Mouse (Mus musculus) hindbrain, embryonic 14.5 days (tissue): ENCODE measurements at regions not wholly inside any gene's neighbourhood (a gene's known extent, or its start where the extent isn't known, plus 50 kb on each side); places are given as distances from the start of the nearest gene placed in this dataset.

Experiments used
- ATAC-seq: fragments of 200-750 bp; cut with Nextera tagmentation; 2 replicates; pipeline ENCODE4 v1.8.0; 2017; ENCODE audit warnings: moderate number of reproducible peaks, mild to moderate bottlenecking, moderate TSS enrichment, moderate library complexity; ENCODE audit not compliant: low FRiP score
- DNase-seq: peaks from one replicate; pipeline ENCODE4 v3.0.0-alpha.2; 2015; ENCODE audit warnings: low spot score
- H3K27ac ChIP-seq: fragments of 300-500 bp; sonication (generic); 2 replicates; pipeline ENCODE4 v1.5.1; 2014; ENCODE audit warnings: mild to moderate bottlenecking, moderate library complexity
- H3K27me3 ChIP-seq: fragments of 300-500 bp; sonication (generic); 2 replicates; pipeline ENCODE4 v1.6.1; 2014; ENCODE audit warnings: mild to moderate bottlenecking, low read length, mixed read lengths; ENCODE audit not compliant: control insufficient read depth, insufficient read depth
- H3K36me3 ChIP-seq: fragments of 300-500 bp; sonication (generic); replicated peaks from 2 replicates; pipeline ENCODE4 v1.6.1; 2014; ENCODE audit not compliant: control insufficient read depth, insufficient read depth
- H3K4me1 ChIP-seq: fragments of 300-500 bp; sonication (generic); replicated peaks from 2 replicates; pipeline ENCODE4 v1.6.1; 2014; ENCODE audit warnings: antibody characterized with exemption, low read length, mixed read lengths; ENCODE audit not compliant: control insufficient read depth, insufficient read depth
- H3K4me2 ChIP-seq: fragments of 300-500 bp; sonication (generic); replicated peaks from 2 replicates; pipeline ENCODE4 v1.6.1; 2014; ENCODE audit warnings: mild to moderate bottlenecking, moderate library complexity
- H3K4me3 ChIP-seq: fragments of 300-500 bp; sonication (generic); replicated peaks from 2 replicates; pipeline ENCODE4 v1.5.1; 2014; ENCODE audit warnings: mild to moderate bottlenecking, low read length
- H3K9ac ChIP-seq: fragments of 300-500 bp; sonication (generic); 2 replicates; pipeline ENCODE4 v1.6.1; 2014
- H3K9me3 ChIP-seq: fragments of 300-500 bp; sonication (generic); 2 replicates; pipeline ENCODE4 v1.6.1; 2016; ENCODE audit warnings: low read length; ENCODE audit not compliant: control insufficient read depth
- WGBS: fragments of 180-500 bp; shearing (Covaris S2); extraction: QIAGEN DNeasy Blood & Tissue Kit; methylation state at CpG from one replicate; pipeline ENCODE4 v1.1.7; 2014; 5-methylcytosine and 5-hydroxymethylcytosine counted together

GRCm38 (mm10) chr15:11539485-11539884 lies 140.0 kb upstream of the Tars start:
- Histone ChIP-seq H3K27ac (no peak overlapping the region), H3K36me3 (no peaks in the 10 kb centered on the region), H3K9ac (no peak overlapping the region), H3K4me1 (no peaks in the 10 kb centered on the region), H3K27me3 (no peaks in the 10 kb centered on the region), H3K4me2 (no peak overlapping the region), H3K4me3 (no peak overlapping the region), H3K9me3 (no peaks in the 10 kb centered on the region)
- 0 out of 2 replicates have a peak, but pooled peaks have one; percentile 31 for ATAC-seq
- 64% methylated on average over 3 of the region's 3 CpGs for WGBS
- no peak for DNase-seq

DNA sequence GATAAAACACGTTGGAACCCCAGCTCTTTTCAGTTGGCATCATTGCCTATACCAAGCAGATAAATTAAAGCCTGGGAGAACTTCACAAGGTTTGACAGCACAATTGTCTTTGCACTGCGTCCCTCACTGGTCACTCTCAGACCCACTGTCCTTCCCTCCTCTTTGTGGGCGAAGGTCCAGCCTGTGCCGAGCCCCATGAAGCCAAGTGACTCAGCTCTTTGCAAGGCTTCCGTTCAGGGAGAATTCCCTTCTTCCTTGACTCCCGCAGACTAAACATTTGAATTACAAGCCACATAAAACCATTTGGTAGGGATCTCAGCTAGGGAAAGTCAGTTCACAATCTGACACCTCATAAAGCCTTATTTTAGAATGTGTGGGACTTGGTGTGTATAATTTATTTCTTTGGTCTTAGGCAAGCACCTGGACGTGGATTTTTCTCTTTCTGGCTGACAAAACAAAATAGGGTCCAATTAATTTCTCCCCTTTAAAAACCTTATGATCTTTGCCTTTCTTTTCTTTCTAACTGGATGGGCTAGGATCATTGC lies 136.7 kb upstream of the Tars start:
- DNase-seq (no peak), ATAC-seq (no peak)
- no peak overlapping the region for H3K9ac ChIP-seq
- H3K36me3 ChIP-seq: no peaks in the 10 kb centered on the region
- H3K27ac ChIP-seq: no peak overlapping the region
- H3K4me1 ChIP-seq: no peaks in the 10 kb centered on the region
- H3K4me3 ChIP-seq: no peak overlapping the region
- WGBS: 86% methylated on average over 7 of the region's 7 CpGs
- H3K9me3 ChIP-seq: no peaks in the 10 kb centered on the region
- H3K4me2 ChIP-seq: no peak overlapping the region
- no peaks in the 10 kb centered on the region for H3K27me3 ChIP-seq

- no peak overlapping the region for H3K4me3 ChIP-seq
- no peak for ATAC-seq
- H3K4me2 ChIP-seq: no peak overlapping the region
- no peaks in the 10 kb centered on the region for H3K27me3 ChIP-seq
- no peak overlapping the region for H3K9ac ChIP-seq
- no peak for DNase-seq
- no peaks in the 10 kb centered on the region for H3K36me3 ChIP-seq
- H3K27ac ChIP-seq: no peak overlapping the region
- WGBS: 90% methylated on average over 12 of the region's 12 CpGs
- H3K4me1 ChIP-seq: no peaks in the 10 kb centered on the region
- H3K9me3 ChIP-seq: no peaks in the 10 kb centered on the region
Measured at GRCm38 (mm10) chr15:11534404-11535251, 135.2 kb upstream of the Tars start.

GRCm38 (mm10) chr15:11533616-11534015 lies 134.2 kb upstream of the Tars start:
- Histone ChIP-seq H3K36me3 (no peaks in the 10 kb centered on the region), H3K27me3 (no peaks in the 10 kb centered on the region), H3K9me3 (no peaks in the 10 kb centered on the region), H3K4me3 (no peak overlapping the region), H3K9ac (no peak overlapping the region), H3K4me2 (no peak overlapping the region), H3K4me1 (no peaks in the 10 kb centered on the region), H3K27ac (no peak overlapping the region)
- DNase-seq: no peak
- no peak for ATAC-seq
- WGBS: 93% methylated on average over 1 of the region's 1 CpGs

GRCm38 (mm10) chr15:11533002-11533610 lies 133.6 kb upstream of the Tars start:
- Histone ChIP-seq H3K27me3 (no peaks in the 10 kb centered on the region), H3K9me3 (no peaks in the 10 kb centered on the region), H3K4me1 (no peaks in the 10 kb centered on the region), H3K4me2 (no peak overlapping the region), H3K36me3 (no peaks in the 10 kb centered on the region), H3K27ac (no peak overlapping the region), H3K9ac (no peak overlapping the region), H3K4me3 (no peak overlapping the region)
- DNase-seq (no peak), ATAC-seq (no peak)
- WGBS: 81% methylated on average over 10 of the region's 10 CpGs

- H3K4me3 ChIP-seq: no peak overlapping the region
- DNase-seq: no peak
- H3K9me3 ChIP-seq: no peaks in the 10 kb centered on the region
- no peak overlapping the region for H3K9ac ChIP-seq
- no peak overlapping the region for H3K4me2 ChIP-seq
- H3K4me1 ChIP-seq: no peaks in the 10 kb centered on the region
- no peaks in the 10 kb centered on the region for H3K36me3 ChIP-seq
- ATAC-seq: no peak
- WGBS: 83% methylated on average over 9 of the region's 9 CpGs
- H3K27me3 ChIP-seq: no peaks in the 10 kb centered on the region
- H3K27ac ChIP-seq: no peak overlapping the region
Measured at GRCm38 (mm10) chr15:11532536-11532935, 133.1 kb upstream of the Tars start.

DNA sequence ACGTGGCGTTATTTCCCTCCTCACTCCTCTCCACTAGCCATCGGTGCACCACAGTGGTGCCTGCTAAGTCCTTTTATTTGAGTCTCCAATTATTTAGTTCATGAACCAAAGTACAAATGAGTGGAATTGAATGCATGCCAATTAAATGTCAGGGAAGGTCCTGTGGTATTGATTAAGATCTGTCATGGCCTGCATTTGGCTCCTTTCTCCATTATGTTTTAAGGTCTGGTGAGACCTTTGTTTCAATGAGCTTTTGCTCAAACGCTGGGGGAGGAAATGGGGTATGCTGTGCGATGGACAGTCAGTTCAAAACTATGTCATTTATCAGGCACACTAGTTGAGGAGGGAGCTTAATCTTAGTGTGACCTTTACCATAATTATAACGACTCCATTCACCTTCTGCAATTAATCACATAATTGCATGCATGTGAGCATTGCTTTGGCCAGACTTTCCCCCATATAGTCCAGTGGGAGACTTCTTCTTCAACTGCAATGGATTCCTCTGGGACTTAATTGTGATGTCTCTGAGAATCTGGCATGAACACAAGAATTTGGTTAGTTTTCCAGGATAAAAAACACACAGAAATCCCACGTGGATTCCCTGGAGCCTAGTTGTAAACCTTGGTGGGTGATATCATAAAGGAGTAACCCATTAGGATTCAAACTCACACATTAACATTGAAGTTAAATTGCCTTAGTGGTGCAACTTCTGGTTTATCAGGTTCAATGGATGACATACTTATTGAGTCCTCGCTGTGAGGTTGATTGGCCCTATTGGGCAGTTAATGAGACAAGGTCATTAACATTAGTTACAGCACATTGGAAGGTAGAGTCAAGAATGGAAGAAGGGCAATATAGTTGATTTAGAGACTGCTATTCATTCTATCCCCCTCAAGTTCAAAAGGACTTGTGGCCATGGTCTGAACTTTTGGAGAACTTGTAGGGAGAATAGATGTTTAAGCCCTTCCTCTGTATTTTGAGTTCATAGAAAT lies 130.7 kb upstream of the Tars start:
- no peak overlapping the region for H3K9ac ChIP-seq
- no peaks in the 10 kb centered on the region for H3K4me1 ChIP-seq
- DNase-seq: no peak
- H3K36me3 ChIP-seq: no peaks in the 10 kb centered on the region
- WGBS: 48% methylated on average over 8 of the region's 8 CpGs
- H3K4me3 ChIP-seq: no peak overlapping the region
- H3K27ac ChIP-seq: no peak overlapping the region
- no peaks in the 10 kb centered on the region for H3K9me3 ChIP-seq
- H3K27me3 ChIP-seq: no peaks in the 10 kb centered on the region
- no peak overlapping the region for H3K4me2 ChIP-seq
- no peak for ATAC-seq

- ATAC-seq: no peak
- Histone ChIP-seq H3K4me3 (no peak overlapping the region), H3K36me3 (no peaks in the 10 kb centered on the region), H3K27me3 (no peaks in the 10 kb centered on the region), H3K4me1 (no peaks in the 10 kb centered on the region), H3K9me3 (no peaks in the 10 kb centered on the region), H3K9ac (no peak overlapping the region), H3K4me2 (no peak overlapping the region), H3K27ac (no peak overlapping the region)
- WGBS: 88% methylated on average over 5 of the region's 5 CpGs
- DNase-seq: no peak
Measured at GRCm38 (mm10) chr15:11524337-11525106, 125.1 kb upstream of the Tars start.
